ENCODE assay signal across 14 mouse cellular contexts in the genomic region with DNA sequence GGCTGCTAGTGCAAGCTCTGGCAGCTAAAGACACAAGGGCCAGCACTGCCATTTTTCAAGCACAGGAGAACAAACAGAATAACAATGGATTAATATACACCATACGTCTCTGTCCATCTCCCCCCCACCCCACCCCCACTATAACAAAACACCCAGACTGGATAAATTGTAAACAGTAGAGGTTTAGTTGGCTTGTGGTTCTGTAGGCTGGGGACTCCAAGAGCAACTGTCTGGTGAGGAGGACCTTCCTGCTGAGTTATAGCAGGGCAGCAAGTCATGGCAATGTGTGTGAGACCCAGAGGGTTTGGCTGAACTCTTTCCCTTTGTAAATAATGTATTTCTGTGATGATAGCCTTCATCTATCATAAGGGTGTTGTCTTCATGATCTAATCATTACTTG.
"Had no signal": no experiment of that assay in that cellular context is flagged by ENCODE, and none has a peak within 500 bp of the region (broad histone marks: within the 10 kb centered on the region; RNA-seq: fewer than 3 reads in every experiment).

No protein-coding gene starts in this region.

- H3K27ac ChIP-seq: hindbrain, embryonic 13.5 days; hindbrain, postnatal 0 days; limb, embryonic 15.5 days; liver, embryonic 12.5 days; midbrain, embryonic 15.5 days; neural tube, embryonic 12.5 days had no signal

- H3K36me3 ChIP-seq: hindbrain, embryonic 13.5 days; limb, embryonic 15.5 days; liver, embryonic 12.5 days; midbrain, embryonic 15.5 days; neural tube, embryonic 12.5 days had no signal

- DNase-seq: kidney, adult 11 months; kidney, postnatal 14 days; lung, postnatal 4 days; right cerebral cortex, postnatal 4 days; spleen, adult 18-20 months; thymus, adult 18-20 months; thymus, postnatal 25 days had no signal

- ATAC-seq: hindbrain, postnatal 0 days; liver, embryonic 12.5 days; midbrain, embryonic 15.5 days had no signal

- H3K9ac ChIP-seq: hindbrain, embryonic 13.5 days; limb, embryonic 15.5 days; liver, embryonic 12.5 days; midbrain, embryonic 15.5 days; neural tube, embryonic 12.5 days had no signal

- H3K4me1 ChIP-seq: hindbrain, embryonic 13.5 days; midbrain, embryonic 15.5 days; neural tube, embryonic 12.5 days had no signal

- H3K4me3 ChIP-seq: hindbrain, embryonic 13.5 days; limb, embryonic 15.5 days; liver, embryonic 12.5 days; midbrain, embryonic 15.5 days; neural tube, embryonic 12.5 days had no signal

- H3K27me3 ChIP-seq: hindbrain, embryonic 13.5 days; limb, embryonic 15.5 days; liver, embryonic 12.5 days; midbrain, embryonic 15.5 days; neural tube, embryonic 12.5 days had no signal

- H3K9me3 ChIP-seq: hindbrain, embryonic 13.5 days; limb, embryonic 15.5 days; liver, embryonic 12.5 days; midbrain, embryonic 15.5 days; neural tube, embryonic 12.5 days had no signal

- H3K4me2 ChIP-seq: hindbrain, embryonic 13.5 days; limb, embryonic 15.5 days; liver, embryonic 12.5 days; midbrain, embryonic 11.5 days; midbrain, embryonic 15.5 days; neural tube, embryonic 12.5 days had no signal
